Mouse (Mus musculus) spleen, adult 12 weeks (tissue): ENCODE data around the gene Mical2.
A peak's percentile ranks its signal among the peaks of the same experiment; 100 is the strongest.

ENCODE experiments used
- DNase-seq: peaks from one replicate; pipeline ENCODE4 v3.0.0; 2022; ENCODE audit warnings: low spot score

The Mical2 gene

GRCm38 (mm10) chr7:112225615-112226262 lies at the start of gene Mical2:
TSS of gene Mical2 (plus strand) at chr7:112225856.
- peak; percentile 11 for DNase-seq

GRCm38 (mm10) chr7:112176627-112177026 lies 49.0 kb upstream of the Mical2 start:
- no peak for DNase-seq

GRCm38 (mm10) chr7:112180235-112180705 lies 45.4 kb upstream of the Mical2 start:
- peak; percentile 6 for DNase-seq

- DNase-seq = peak; percentile 50
Measured at GRCm38 (mm10) chr7:112183258-112183841, 42.3 kb upstream of the Mical2 start.

GRCm38 (mm10) chr7:112184519-112185225 lies 41.0 kb upstream of the Mical2 start:
- no peak for DNase-seq

- DNase-seq = no peak
Measured at GRCm38 (mm10) chr7:112185226-112185745, 40.4 kb upstream of the Mical2 start.

- no peak for DNase-seq
Measured at GRCm38 (mm10) chr7:112186871-112187270, 38.8 kb upstream of the Mical2 start.

GRCm38 (mm10) chr7:112187536-112188459 lies 37.9 kb upstream of the Mical2 start:
- no peak for DNase-seq

- DNase-seq = no peak
Measured at GRCm38 (mm10) chr7:112192237-112192636, 33.4 kb upstream of the Mical2 start.

- DNase-seq = no peak
Measured at GRCm38 (mm10) chr7:112192778-112193177, 32.9 kb upstream of the Mical2 start.

GRCm38 (mm10) chr7:112194286-112194685 lies 31.4 kb upstream of the Mical2 start:
- no peak for DNase-seq

- no peak for DNase-seq
Measured at GRCm38 (mm10) chr7:112197461-112197860, 28.2 kb upstream of the Mical2 start.

GRCm38 (mm10) chr7:112199343-112199742 lies 26.3 kb upstream of the Mical2 start:
- no peak for DNase-seq

GRCm38 (mm10) chr7:112200761-112201160 lies 24.9 kb upstream of the Mical2 start:
- DNase-seq = no peak

GRCm38 (mm10) chr7:112202194-112202593 lies 23.5 kb upstream of the Mical2 start:
- no peak for DNase-seq

- DNase-seq = no peak
Measured at GRCm38 (mm10) chr7:112202843-112203242, 22.8 kb upstream of the Mical2 start.

- no peak for DNase-seq
Measured at GRCm38 (mm10) chr7:112203937-112204336, 21.7 kb upstream of the Mical2 start.

GRCm38 (mm10) chr7:112204380-112204963 lies 21.2 kb upstream of the Mical2 start:
- no peak for DNase-seq

GRCm38 (mm10) chr7:112205513-112205912 lies 20.1 kb upstream of the Mical2 start:
- DNase-seq = no peak

GRCm38 (mm10) chr7:112207717-112208116 lies 17.9 kb upstream of the Mical2 start:
- no peak for DNase-seq
